Mouse (Mus musculus) bone marrow, adult 2 months (tissue): ENCODE measurements at regions not wholly inside any gene's neighbourhood (a gene's known extent, or its start where the extent isn't known, plus 50 kb on each side); places are given as distances from the start of the nearest gene placed in this dataset.

Experiments used
- CTCF ChIP-seq: fragments of 200-500 bp; IDR thresholded peaks from 2 replicates; pipeline ENCODE4 v1.5.1; 2011; ENCODE audit warnings: low read length, control low read depth; ENCODE audit not compliant: control insufficient read depth, insufficient read depth
- POLR2A ChIP-seq: fragments of 200-500 bp; IDR thresholded peaks from 2 replicates; pipeline ENCODE4 v1.6.1; 2011; ENCODE audit warnings: low read depth, mild to moderate bottlenecking, control low read depth, low read length, borderline replicate concordance; ENCODE audit not compliant: control insufficient read depth

DNA sequence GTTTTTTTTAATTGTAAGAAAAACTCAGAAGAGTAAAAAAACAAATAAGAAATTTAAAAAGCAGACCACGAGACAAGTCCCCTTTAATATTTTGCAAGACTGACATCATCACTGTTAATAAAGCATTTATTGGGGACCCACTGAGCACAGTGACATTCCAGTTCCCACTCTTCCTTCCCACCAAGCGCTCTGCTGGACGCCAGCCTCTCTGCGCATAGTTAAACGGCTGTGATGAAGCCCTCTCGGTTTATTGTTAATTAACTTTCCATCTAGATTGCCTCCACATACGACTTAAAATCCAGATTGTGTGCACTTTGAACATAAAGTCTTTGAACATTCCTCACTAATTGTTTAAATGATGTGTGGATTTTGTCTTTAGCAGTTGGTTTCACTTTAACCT lies 161.7 kb downstream of the Rpl36a-ps1 start:
- TF ChIP-seq CTCF, result no peak
- TF ChIP-seq POLR2A, result no peak
